ENCODE assay signal across 20 mouse cellular contexts in the genomic region with DNA sequence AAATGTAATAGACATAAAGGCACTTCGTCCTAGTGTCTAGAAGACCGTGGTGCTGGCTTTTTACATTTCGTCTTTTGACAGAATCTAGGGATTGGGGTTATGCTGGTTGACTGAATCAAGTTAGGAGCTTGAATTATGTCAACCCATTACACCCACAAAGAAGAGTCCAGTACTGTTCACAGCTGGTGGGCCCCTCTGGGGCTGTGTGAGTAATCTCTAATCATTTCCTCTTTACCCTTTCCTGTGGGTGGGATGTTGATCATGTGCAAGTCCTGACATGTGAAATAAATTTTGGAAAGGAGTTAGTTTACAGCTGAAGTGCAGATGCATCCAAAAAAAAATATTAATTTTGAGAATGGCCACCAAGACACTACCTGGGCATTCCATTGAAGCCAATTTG.
DNase-seq lines count a peak whose midpoint lies in the region; ATAC-seq and TF ChIP-seq lines count a peak whose summit lies in the region.
"Had no signal": no experiment of that assay in that cellular context is flagged by ENCODE, and none has a peak within 500 bp of the region (broad histone marks: within the 10 kb centered on the region; RNA-seq: fewer than 3 reads in every experiment).

No protein-coding gene starts in this region.

- H3K4me3 ChIP-seq in gastrocnemius, adult 2 months, result no peak overlapping the region
- H3K4me3 ChIP-seq: embryonic facial prominence, embryonic 13.5 days; forebrain, embryonic 12.5 days; heart, embryonic 15.5 days; hindbrain, embryonic 12.5 days had no signal

- TF ChIP-seq CTCF in gastrocnemius, adult 2 months (IDR thresholded peaks at IDR 0.05), result no peak

- no peak overlapping the region for H3K27ac ChIP-seq in gastrocnemius, adult 2 months
- H3K27ac ChIP-seq: embryonic facial prominence, embryonic 13.5 days; forebrain, embryonic 12.5 days; heart, embryonic 15.5 days; hindbrain, embryonic 12.5 days had no signal

- intact Hi-C loops in gastrocnemius, adult 2 months (cut with DNase I), result no loop called here
- intact Hi-C loops in gastrocnemius, postnatal 36 days (cut with DNase I), result no loop called here

- DNase-seq in gastrocnemius, adult 2 months, result peak; percentile 17
- DNase-seq in gastrocnemius, postnatal 36 days, result no peak
- peak; percentile 9 for DNase-seq in heart, postnatal 4 days
- no peak for DNase-seq in heart, adult 11 months
- DNase-seq in 416B (ENCODE audit: low read depth), result peak; percentile 2
- DNase-seq in adrenal gland, adult (ENCODE audit: inconsistent age in 2 of 2, low spot score in 1 of 2), result no peak
- DNase-seq: adrenal gland, postnatal 14 days; cerebellum, adult 18-20 months; cerebellum, adult 9-11 months; cerebellum, postnatal 36 days had no signal

- no peak for ATAC-seq in cerebellum, adult (ENCODE audit: insufficient number of reproducible peaks, low FRiP score, low TSS enrichment)
- ATAC-seq: CD4-positive, CD25-positive, alpha-beta regulatory T cell, adult 4 months; forebrain, embryonic 16.5 days; hindbrain, embryonic 16.5 days; inflammation-experienced regulatory T-cells, adult 6 months; intestine, postnatal 0 days had no signal

Comparison
In these comparisons a context has a peak if more than half of its experiments do, and no peak if none do; other contexts are left out.
1. DNase-seq: peak in gastrocnemius, adult 2 months (single experiment), heart, postnatal 4 days (single experiment) and 416B (single experiment); none in gastrocnemius, postnatal 36 days (0 of 2), heart, adult 11 months (single experiment) and adrenal gland, adult (0 of 2).